Mouse (Mus musculus) liver, postnatal 0 days (tissue): ENCODE measurements around the gene Rabgap1l.

ENCODE experiments used
- CTCF ChIP-seq: sonication (generic); IDR thresholded peaks from 2 replicates; pipeline ENCODE4 v1.5.1; 2016; ENCODE audit warnings: antibody characterized with exemption, low read depth
- EP300 ChIP-seq: IDR thresholded peaks from 2 replicates; pipeline ENCODE4 v1.6.1; 2016; ENCODE audit warnings: antibody characterized with exemption, low read depth, mild to moderate bottlenecking

DNA sequence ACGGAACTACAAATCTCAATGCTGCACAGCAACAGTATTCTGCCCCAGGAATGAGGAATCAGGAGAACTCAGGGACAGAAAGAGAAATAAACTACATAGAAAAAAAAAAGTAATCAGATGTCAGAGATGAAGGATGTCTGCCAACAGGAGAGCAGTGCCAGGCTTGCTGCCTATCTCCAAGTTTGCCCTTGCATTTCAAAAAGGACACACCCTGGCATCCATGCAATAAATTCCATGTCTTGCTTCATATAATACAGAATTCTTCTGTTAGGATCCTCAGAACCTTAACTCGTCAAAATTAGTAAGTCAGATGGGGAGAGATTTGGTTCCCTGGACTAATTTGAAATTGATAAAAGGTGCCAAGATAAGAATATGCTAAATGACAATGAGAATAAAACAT is 492.3 kb downstream of the Rabgap1l start:
- TF ChIP-seq CTCF (no peak), EP300 (no peak)
